Mouse (Mus musculus): ENCODE results near the gene Gm10722. TPM values are rescaled to one million over a fixed set of nuclear protein-coding genes. Genes with fewer than 3 reads are reported as not detected.
"Not testable (repeated sequence)": the region's sequence is repeated elsewhere in the genome, so short reads cannot be mapped to it uniquely, and the experiment has no call there.

Gm10722 gene
- polyA plus RNA-seq, 1 experiment from 2014 or later: not detected

DNA sequence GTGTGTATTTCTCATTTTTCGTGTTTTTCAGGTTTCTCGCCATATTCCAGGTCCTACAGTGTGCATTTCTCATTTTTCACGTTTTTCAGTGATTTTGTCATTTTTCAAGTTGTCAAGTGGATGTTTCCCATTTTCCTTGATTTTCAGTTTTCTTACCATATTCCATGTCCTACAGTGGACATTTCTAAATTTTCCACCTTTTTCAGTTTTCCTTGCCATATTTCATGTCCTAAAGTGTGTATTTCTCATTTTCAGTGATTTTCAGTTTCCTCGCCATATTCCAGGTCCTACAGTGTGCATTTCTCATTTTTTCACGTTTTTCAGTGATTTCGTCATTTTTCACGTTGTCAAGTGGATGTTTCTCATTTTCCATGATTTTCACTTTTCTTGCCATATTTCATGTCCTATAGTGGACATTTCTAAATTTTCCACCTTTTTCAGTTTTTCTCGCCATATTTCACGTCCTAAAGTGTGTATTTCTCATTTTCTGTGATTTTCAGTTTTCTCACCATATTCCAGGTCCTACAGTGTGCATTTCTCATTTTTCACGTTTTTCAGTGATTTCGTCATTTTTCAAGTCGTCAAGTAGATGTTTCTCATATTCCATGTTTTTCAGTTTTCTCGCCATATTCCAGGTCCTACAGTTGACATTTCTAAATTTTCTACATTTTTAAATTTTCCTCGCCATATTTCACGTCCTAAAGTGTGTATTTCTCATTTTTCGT lies 28.7 kb downstream of the Gm10722 start:
- H3K4me3 ChIP-seq; H3K36me3 ChIP-seq; H3K27ac ChIP-seq; H3K27me3 ChIP-seq (replicated peaks); H3K9me3 ChIP-seq; ATAC-seq (ENCODE audit: low FRiP score, low read depth); H3K9ac ChIP-seq; H3K4me2 ChIP-seq (replicated peaks); H3K4me1 ChIP-seq: not testable (repeated sequence)
- 63% methylated on average over 14 of the region's 16 CpGs for WGBS

DNA sequence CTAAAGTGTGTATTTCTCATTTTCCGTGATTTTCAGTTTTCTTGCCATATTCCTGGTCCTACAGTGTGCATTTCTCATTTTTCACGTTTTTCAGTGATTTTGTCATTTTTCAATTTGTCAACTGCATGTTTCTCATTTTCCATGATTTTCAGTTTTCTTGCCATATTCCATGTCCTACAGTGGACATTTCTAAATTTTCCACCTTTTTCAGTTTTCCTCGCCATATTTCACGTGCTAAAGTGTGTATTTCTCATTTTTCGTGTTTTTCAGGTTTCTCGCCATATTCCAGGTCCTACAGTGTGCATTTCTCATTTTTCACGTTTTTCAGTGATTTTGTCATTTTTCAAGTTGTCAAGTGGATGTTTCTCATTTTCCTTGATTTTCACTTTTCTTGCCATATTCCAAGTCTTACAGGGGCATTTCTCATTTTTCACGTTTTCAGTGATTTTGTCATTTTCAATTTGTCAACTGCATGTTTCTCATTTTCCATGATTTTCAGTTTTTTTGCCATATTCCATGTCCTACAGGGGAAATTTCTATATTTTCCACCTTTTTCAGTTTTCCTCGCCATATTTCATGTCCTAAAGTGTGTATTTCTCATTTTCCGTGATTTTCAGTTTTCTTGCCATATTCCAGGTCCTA lies 30.1 kb downstream of the Gm10722 start:
- not testable (repeated sequence) for H3K4me3 ChIP-seq; H3K27me3 ChIP-seq (replicated peaks); H3K9me3 ChIP-seq; H3K9ac ChIP-seq; H3K36me3 ChIP-seq; H3K4me2 ChIP-seq (replicated peaks); H3K27ac ChIP-seq; H3K4me1 ChIP-seq
- 0 out of 2 replicates have a peak, but pooled peaks have one; percentile 31 for ATAC-seq (ENCODE audit: low FRiP score, low read depth)
- 61% methylated on average over 2 of the region's 10 CpGs for WGBS

- not testable (repeated sequence) for H3K9me3 ChIP-seq; H3K4me3 ChIP-seq; H3K9ac ChIP-seq; ATAC-seq (ENCODE audit: low FRiP score, low read depth); H3K36me3 ChIP-seq; H3K27ac ChIP-seq; H3K27me3 ChIP-seq (replicated peaks); H3K4me2 ChIP-seq (replicated peaks); H3K4me1 ChIP-seq
- 43% methylated on average over 1 of the region's 8 CpGs for WGBS
These were observed 33.6 kb downstream of the Gm10722 start, which contains the start of gene Gm17535 for GRCm38 (mm10) chr9:3034299-3034698. Gm17535 (plus strand) TSS chr9:3034599.

GRCm38 (mm10) chr9:3036577-3036976 lies 35.9 kb downstream of the Gm10722 start, which contains the start of gene Gm10715:
Gm10715 (plus strand) TSS chr9:3036877.
- not testable (repeated sequence) for H3K9ac ChIP-seq; ATAC-seq (ENCODE audit: low FRiP score, low read depth)
- 79% methylated on average over 8 of the region's 8 CpGs for WGBS

DNA sequence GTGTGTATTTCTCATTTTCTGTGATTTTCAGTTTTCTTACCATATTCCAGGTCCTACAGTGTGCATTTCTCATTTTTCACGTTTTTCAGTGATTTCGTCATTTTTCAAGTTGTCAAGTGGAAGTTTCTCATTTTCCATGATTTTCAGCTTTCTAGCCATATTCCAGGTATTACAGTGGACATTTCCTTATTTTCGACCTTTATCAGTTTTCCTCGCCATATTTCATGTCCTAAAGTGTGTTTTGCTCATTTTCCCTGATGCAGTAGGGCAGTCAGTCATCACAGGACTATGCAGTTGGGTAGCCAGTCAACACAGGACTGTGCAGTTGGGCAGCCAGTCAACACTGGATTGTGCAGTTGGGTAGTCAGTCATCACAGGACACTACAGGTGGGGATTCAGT lies 37.4 kb downstream of the Gm10722 start:
- not testable (repeated sequence) for H3K27ac ChIP-seq; H3K4me3 ChIP-seq; H3K4me1 ChIP-seq; H3K9ac ChIP-seq; H3K27me3 ChIP-seq (replicated peaks); H3K9me3 ChIP-seq; ATAC-seq (ENCODE audit: low FRiP score, low read depth); H3K4me2 ChIP-seq (replicated peaks); H3K36me3 ChIP-seq
- 70% methylated on average over 4 of the region's 4 CpGs for WGBS

More at GRCm38 (mm10) chr9:3036577-3036976, 35.9 kb downstream of the Gm10722 start, which contains the start of gene Gm10715:
- not testable (repeated sequence) for H3K4me1 ChIP-seq; H3K4me3 ChIP-seq; H3K27me3 ChIP-seq (replicated peaks); H3K36me3 ChIP-seq; H3K9me3 ChIP-seq; H3K4me2 ChIP-seq (replicated peaks); H3K27ac ChIP-seq

Small RNA genes within 50 kb of the gene (microRNA-seq; reads per million reads assigned to microRNA genes)
- gene Mir101c: not detected

Other genes starting within 250 kb of the Gm10722 start
- gene Gm11168, start 2.4 kb downstream of the Gm10722 start, polyA plus RNA-seq (2016; fragmentation: Nextera tagmentation; extraction: Ambion mirVana): not detected in 2 replicates
- 0.49 TPM in 1 of 2 replicates, not detected in the other for gene Gm10721, start 12.2 kb downstream of the Gm10722 start, polyA plus RNA-seq (2016; fragmentation: Nextera tagmentation; extraction: Ambion mirVana)
- gene Gm10720, start 14.7 kb downstream of the Gm10722 start, polyA plus RNA-seq (2016; fragmentation: Nextera tagmentation; extraction: Ambion mirVana): not detected in 2 replicates
- 1.1 and 1.2 TPM in 2 replicates for gene Gm10719, start 16.5 kb downstream of the Gm10722 start, polyA plus RNA-seq (2016; fragmentation: Nextera tagmentation; extraction: Ambion mirVana)
- 1.4 and 2.3 TPM in 2 replicates for gene Gm10718, start 22.6 kb downstream of the Gm10722 start, polyA plus RNA-seq (2016; fragmentation: Nextera tagmentation; extraction: Ambion mirVana)
- 0.97 and 1.1 TPM in 2 replicates for gene Gm10717, start 24.5 kb downstream of the Gm10722 start, polyA plus RNA-seq (2016; fragmentation: Nextera tagmentation; extraction: Ambion mirVana)
- not detected in 2 replicates for gene Gm17535, start 33.7 kb downstream of the Gm10722 start, polyA plus RNA-seq (2016; fragmentation: Nextera tagmentation; extraction: Ambion mirVana)
- gene Gm10715, start 36.0 kb downstream of the Gm10722 start, polyA plus RNA-seq (2016; fragmentation: Nextera tagmentation; extraction: Ambion mirVana): not detected in 2 replicates